Mouse (Mus musculus) neural tube, embryonic 11.5 days (tissue): Measurements from ENCODE around the gene Kxd1. TPM values are rescaled to one million over a fixed set of nuclear protein-coding genes. Genes with fewer than 3 reads are reported as not detected.

ENCODE experiments used
- ATAC-seq: fragments of 200-750 bp; cut with Nextera tagmentation; 2 replicates; pipeline ENCODE4 v1.8.0; 2017; ENCODE audit warnings: moderate number of reproducible peaks, mild to moderate bottlenecking, moderate TSS enrichment, moderate library complexity; ENCODE audit not compliant: insufficient read depth, low FRiP score, low TSS enrichment
- DNase-seq: peaks from one replicate; pipeline ENCODE4 v3.0.0-alpha.2; 2015; ENCODE audit warnings: low spot score
- H3K27ac ChIP-seq: fragments of 300-500 bp; sonication (generic); 2 replicates; pipeline ENCODE4 v1.5.1; 2014; ENCODE audit warnings: low read depth, mild to moderate bottlenecking, low read length
- H3K27me3 ChIP-seq: fragments of 300-500 bp; sonication (generic); 2 replicates; pipeline ENCODE4 v1.6.1; 2014; ENCODE audit warnings: mild to moderate bottlenecking, low read length, mixed read lengths; ENCODE audit not compliant: control insufficient read depth, insufficient read depth
- H3K36me3 ChIP-seq: fragments of 300-500 bp; sonication (generic); 2 replicates; pipeline ENCODE4 v1.6.1; 2014; ENCODE audit warnings: mild to moderate bottlenecking, low read length, moderate library complexity, mixed read lengths; ENCODE audit not compliant: control insufficient read depth, insufficient read depth
- H3K4me1 ChIP-seq: fragments of 300-500 bp; sonication (generic); 2 replicates; pipeline ENCODE4 v1.6.1; 2014; ENCODE audit warnings: low read length, mixed read lengths; ENCODE audit not compliant: control insufficient read depth, insufficient read depth
- H3K4me2 ChIP-seq: fragments of 300-500 bp; sonication (generic); 2 replicates; pipeline ENCODE4 v1.6.1; 2014; ENCODE audit warnings: low read depth, mild to moderate bottlenecking, moderate library complexity
- H3K4me3 ChIP-seq: fragments of 300-500 bp; sonication (generic); 2 replicates; pipeline ENCODE4 v1.5.1; 2014; ENCODE audit warnings: low read depth, low read length
- H3K9ac ChIP-seq: fragments of 300-500 bp; sonication (generic); 2 replicates; pipeline ENCODE4 v1.6.1; 2014; ENCODE audit warnings: mild to moderate bottlenecking, low read length
- H3K9me3 ChIP-seq: fragments of 300-500 bp; sonication (generic); 2 replicates; pipeline ENCODE4 v1.6.1; 2016; ENCODE audit warnings: low read length; ENCODE audit not compliant: control insufficient read depth
- WGBS: fragments of 180-500 bp; shearing (Covaris S2); extraction: QIAGEN DNeasy Blood & Tissue Kit; methylation state at CpG from one replicate; pipeline ENCODE4 v1.1.7; 2014; 5-methylcytosine and 5-hydroxymethylcytosine counted together
- polyA plus RNA-seq: library from polyadenylated mRNA; unstranded; fragments of >200 nt; fragmentation: Nextera tagmentation; extraction: Ambion mirVana; gene quantifications from 2 replicates; pipeline ENCODE4 v1.2.1, GENCODE M21; 2014

Kxd1 gene
- 49.8 and 53.8 TPM in 2 replicates for polyA plus RNA-seq

DNA sequence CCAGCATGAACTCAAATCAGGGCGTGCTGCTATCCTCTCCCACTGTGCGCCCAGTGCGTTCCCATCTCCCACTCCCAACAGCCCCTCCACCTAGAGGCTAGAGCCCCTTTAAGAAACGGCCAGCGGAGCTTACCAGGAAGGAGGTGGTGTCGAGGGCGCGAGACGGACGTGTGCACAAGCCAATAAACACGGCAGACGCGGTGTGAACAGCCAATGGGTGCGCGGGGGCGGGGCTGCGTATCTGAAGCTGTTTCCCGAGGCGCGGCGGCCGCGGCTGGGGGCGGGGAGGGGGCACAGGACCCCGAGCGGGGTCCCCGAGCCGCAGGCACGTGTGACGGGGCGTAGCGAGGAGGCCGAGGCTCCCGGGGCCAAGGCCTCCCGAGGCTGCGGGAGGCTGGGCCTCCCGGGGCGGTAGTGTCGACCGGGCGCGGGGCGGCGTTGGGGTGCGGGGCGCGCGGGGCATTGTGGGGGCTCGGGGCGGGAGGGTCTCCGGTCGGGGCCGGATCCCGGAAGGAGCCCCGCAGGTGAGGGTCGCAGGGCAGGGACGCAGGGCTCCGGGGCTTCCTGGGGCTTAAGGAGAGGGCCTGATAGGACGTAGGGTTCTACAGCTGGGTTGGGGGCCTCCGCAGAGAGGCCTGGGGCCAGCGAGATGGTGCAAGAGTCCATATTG is at the start of gene Kxd1, which contains the start of gene Fkbp8:
Gene Kxd1, minus strand, starts transcription at position 445 of the 670 bp plus-strand sequence.
Gene Fkbp8, plus strand, starts transcription at position 213 of the 670 bp plus-strand sequence.
- Histone ChIP-seq H3K4me2 (peak within 1 kb of the TSS; percentile 59), H3K27ac (peak within 1 kb of the TSS; percentile 82), H3K9me3 (no peaks in the 10 kb centered on the region), H3K27me3 (no peaks in the 10 kb centered on the region), H3K9ac (peak within 1 kb of the TSS; percentile 95), H3K4me1 (peaks cover 11% of the 10 kb centered on the region; the same call in 1 of the 2 replicates), H3K4me3 (peak within 1 kb of the TSS; percentile 93), H3K36me3 (peaks cover 7% of the 10 kb centered on the region)
- ATAC-seq: peak; percentile 89
- under 1% methylated on average over 37 of the region's 61 CpGs for WGBS
- DNase-seq: peak; percentile 97

DNA sequence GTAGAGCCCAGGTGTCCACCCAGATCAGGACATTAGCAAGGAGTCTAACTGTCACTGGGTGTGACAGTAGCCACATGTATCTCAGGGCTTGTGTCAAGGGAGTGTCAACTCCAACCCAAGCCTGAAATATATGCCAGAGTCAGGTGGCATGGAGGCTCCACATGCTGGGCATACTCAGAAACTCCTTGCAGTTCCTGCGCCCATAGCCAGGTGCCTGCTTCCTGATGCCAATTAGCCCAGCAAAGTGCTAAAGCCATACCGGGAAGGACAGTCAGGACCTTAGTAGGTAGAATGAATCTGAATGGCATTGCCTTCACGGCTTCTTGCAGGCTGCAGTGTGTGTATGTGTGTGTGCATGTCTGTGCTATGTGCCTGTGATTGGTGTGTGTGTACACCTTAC is 49.5 kb upstream of the Kxd1 start:
- Histone ChIP-seq H3K27ac (no peak overlapping the region), H3K4me1 (no peaks in the 10 kb centered on the region), H3K4me3 (no peak overlapping the region), H3K9me3 (no peaks in the 10 kb centered on the region), H3K27me3 (no peaks in the 10 kb centered on the region), H3K4me2 (no peak overlapping the region), H3K9ac (no peak overlapping the region), H3K36me3 (peaks cover 11% of the 10 kb centered on the region)
- no peak for ATAC-seq
- no peak for DNase-seq
- WGBS: 92% methylated on average over 3 of the region's 3 CpGs

DNA sequence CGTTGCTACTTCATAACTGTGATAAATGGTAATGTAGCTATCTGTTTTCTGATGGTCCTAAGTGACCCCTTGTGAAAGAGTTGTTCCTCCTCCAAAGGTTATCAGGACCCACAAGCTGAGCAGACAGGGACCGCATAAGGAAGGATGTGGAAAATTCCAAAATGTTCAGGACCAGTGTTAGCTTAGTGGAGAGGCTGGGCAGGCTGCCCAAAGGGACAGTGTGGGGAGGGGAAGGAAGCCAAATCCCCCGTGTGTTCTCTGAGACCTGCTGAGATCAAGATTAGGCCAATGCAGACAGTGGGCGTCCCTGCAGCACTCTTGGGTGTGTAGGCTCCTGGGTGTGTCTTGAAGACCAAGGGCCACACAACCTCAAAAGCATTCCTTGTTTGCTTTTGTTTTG is 47.2 kb upstream of the Kxd1 start:
- H3K27me3 ChIP-seq: no peaks in the 10 kb centered on the region
- no peak for ATAC-seq
- no peak for DNase-seq
- H3K27ac ChIP-seq: no peak overlapping the region
- H3K4me3 ChIP-seq: no peak overlapping the region
- peaks cover 3% of the 10 kb centered on the region; the same call in 1 of the 2 replicates for H3K36me3 ChIP-seq
- H3K4me1 ChIP-seq: no peaks in the 10 kb centered on the region
- H3K9me3 ChIP-seq: no peaks in the 10 kb centered on the region
- 91% methylated on average over 4 of the region's 4 CpGs for WGBS
- no peak overlapping the region for H3K4me2 ChIP-seq
- H3K9ac ChIP-seq: no peak overlapping the region

DNA sequence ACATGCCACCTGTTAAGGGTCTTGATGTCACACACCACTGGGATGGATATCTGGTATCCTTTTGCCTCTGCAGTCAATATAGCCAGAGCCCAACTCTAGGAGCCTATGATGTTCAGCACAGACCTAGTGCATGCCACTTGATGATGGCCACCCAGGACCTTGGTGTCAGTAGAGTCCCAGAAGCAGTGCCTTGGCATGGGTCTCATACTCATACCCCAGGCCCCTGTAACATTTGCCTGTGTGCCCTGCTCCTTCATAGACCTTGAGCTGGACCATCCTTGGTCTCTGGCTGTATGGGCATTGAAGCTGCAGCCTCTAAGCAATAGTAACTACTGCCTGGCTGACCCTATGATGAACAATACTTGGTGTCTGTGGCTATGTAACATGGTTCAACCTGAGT is 46.5 kb upstream of the Kxd1 start:
- no peak overlapping the region for H3K9ac ChIP-seq
- H3K27ac ChIP-seq: no peak overlapping the region
- ATAC-seq (no peak), DNase-seq (no peak)
- H3K27me3 ChIP-seq: no peaks in the 10 kb centered on the region
- H3K9me3 ChIP-seq: no peaks in the 10 kb centered on the region
- H3K4me3 ChIP-seq: no peak overlapping the region
- no peaks in the 10 kb centered on the region for H3K4me1 ChIP-seq
- no peak overlapping the region for H3K4me2 ChIP-seq
- H3K36me3 ChIP-seq: peaks cover 3% of the 10 kb centered on the region; the same call in 1 of the 2 replicates

DNA sequence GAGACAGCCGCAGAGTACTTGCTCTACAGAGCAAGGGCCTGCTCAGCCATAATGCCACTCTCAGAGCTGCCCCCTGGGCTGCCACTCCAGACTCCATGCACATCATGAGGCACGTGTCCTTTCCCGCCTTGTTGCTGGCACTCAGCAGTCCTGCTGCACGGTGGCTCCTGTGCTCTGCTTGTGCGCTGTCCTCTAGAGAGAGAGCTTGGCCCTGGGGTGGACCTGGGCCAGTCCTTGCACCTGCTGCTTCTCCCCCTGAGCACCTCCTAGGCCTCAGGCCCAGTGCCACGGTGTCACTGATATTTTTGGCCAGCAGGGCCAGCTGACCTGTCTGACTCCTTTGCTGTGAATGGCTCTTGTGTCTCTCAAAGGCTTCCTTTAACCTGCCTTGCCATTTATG is 43.2 kb upstream of the Kxd1 start:
- 91% methylated on average over 6 of the region's 6 CpGs for WGBS
- H3K9ac ChIP-seq: no peak overlapping the region
- no peaks in the 10 kb centered on the region for H3K4me1 ChIP-seq
- H3K4me2 ChIP-seq: no peak overlapping the region
- DNase-seq: no peak
- H3K4me3 ChIP-seq: no peak overlapping the region
- no peaks in the 10 kb centered on the region for H3K36me3 ChIP-seq
- H3K9me3 ChIP-seq: no peaks in the 10 kb centered on the region
- no peaks in the 10 kb centered on the region for H3K27me3 ChIP-seq
- no peak for ATAC-seq
- 0 out of 2 replicates have a peak overlapping the region, but pooled peaks have one; percentile 8 for H3K27ac ChIP-seq

DNA sequence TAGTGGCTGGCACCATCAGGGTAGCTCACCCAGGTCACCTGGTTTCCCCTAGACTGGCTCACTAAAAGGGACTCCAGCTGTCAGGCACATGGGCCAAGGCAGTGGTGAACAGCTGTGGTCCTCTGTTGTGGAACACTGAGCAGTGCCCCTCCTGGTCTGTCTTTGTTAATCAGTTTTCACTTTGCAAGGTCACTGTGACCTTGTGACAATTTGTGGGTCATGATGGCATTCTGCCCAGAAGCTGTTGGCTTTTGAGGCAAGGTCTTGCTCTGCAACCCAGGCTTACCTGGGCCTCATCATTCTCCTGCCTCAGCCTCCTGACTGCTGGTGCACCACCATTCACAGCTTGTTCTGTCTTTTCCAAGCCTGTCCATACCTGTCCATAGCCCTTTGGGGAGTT is 42.6 kb upstream of the Kxd1 start:
- no peaks in the 10 kb centered on the region for H3K4me1 ChIP-seq
- no peak overlapping the region for H3K4me2 ChIP-seq
- no peak for DNase-seq
- no peak for ATAC-seq
- H3K9ac ChIP-seq: no peak overlapping the region
- no peaks in the 10 kb centered on the region for H3K9me3 ChIP-seq
- no peaks in the 10 kb centered on the region for H3K36me3 ChIP-seq
- H3K27me3 ChIP-seq: no peaks in the 10 kb centered on the region
- no peak overlapping the region for H3K4me3 ChIP-seq
- H3K27ac ChIP-seq: no peak overlapping the region

DNA sequence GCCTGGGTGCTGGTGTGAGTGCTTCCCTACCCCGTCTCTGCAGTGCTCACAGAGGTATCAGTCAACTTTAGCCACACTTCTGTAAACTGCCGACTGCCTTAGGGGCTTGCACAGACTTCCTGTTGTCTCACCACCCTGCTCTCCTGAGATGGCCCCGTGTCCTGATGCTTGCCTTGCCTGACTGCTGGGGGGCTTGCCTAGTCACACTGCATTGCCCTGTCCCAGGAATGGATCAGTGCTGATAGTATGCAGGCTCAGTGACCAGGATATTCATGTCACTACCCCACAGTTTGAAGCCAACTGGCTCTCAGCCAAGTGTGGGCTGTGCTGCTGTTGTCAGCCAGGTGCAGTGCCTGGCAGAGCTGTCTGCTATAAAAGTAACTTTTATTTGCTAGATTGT is 37.8 kb upstream of the Kxd1 start:
- no peak for DNase-seq
- H3K9me3 ChIP-seq: no peaks in the 10 kb centered on the region
- no peaks in the 10 kb centered on the region for H3K36me3 ChIP-seq
- no peaks in the 10 kb centered on the region for H3K27me3 ChIP-seq
- no peak overlapping the region for H3K27ac ChIP-seq
- peaks cover 6% of the 10 kb centered on the region; the same call in 1 of the 2 replicates for H3K4me1 ChIP-seq
- no peak for ATAC-seq
- no peak overlapping the region for H3K9ac ChIP-seq
- no peak overlapping the region for H3K4me2 ChIP-seq
- 74% methylated on average over 3 of the region's 3 CpGs for WGBS
- no peak overlapping the region for H3K4me3 ChIP-seq

DNA sequence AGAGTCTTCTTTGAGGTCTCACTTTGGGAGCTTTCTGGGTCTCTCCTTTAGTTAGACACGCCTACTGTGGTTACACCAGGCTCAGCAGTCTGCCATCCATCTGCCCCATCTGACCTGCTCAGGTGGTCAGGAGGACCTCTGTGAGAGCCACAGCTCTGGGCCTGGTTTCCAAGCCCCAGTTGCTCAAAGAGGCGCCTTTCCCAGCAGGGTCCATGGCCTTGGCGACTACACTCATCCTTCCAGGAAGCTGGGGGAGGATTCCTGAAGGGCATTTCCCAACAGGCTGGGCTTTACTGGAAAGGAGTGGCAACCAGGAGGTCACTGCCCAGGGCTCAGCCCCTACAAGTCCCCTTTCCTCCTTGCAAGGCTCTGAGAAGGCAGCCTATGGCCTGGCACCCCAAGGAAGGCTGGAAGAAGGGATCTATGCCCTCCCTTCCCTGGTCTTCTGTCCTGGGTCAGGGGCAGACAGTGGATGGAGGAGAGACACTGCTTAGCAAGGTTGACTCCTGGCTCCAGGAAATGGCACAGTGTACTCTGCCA is 37.0 kb upstream of the Kxd1 start:
- DNase-seq (no peak), ATAC-seq (no peak)
- Histone ChIP-seq H3K4me1 (peaks cover 6% of the 10 kb centered on the region; the same call in 1 of the 2 replicates), H3K27ac (no peak overlapping the region), H3K9me3 (no peaks in the 10 kb centered on the region), H3K4me2 (no peak overlapping the region), H3K27me3 (no peaks in the 10 kb centered on the region), H3K9ac (0 out of 2 replicates have a peak overlapping the region, but pooled peaks have one; percentile 6), H3K4me3 (no peak overlapping the region), H3K36me3 (no peaks in the 10 kb centered on the region)
- WGBS: 75% methylated on average over 3 of the region's 3 CpGs
